Mouse (Mus musculus): ENCODE results near the gene 4930442H23Rik. TPM values are rescaled to one million over a fixed set of nuclear protein-coding genes. Genes with fewer than 3 reads are reported as not detected.
A peak's percentile ranks its signal among the peaks of the same experiment; 100 is the strongest.

Gene 4930442H23Rik
- total and polyA plus RNA-seq, 2 experiments from 2014 or later, result not detected

DNA sequence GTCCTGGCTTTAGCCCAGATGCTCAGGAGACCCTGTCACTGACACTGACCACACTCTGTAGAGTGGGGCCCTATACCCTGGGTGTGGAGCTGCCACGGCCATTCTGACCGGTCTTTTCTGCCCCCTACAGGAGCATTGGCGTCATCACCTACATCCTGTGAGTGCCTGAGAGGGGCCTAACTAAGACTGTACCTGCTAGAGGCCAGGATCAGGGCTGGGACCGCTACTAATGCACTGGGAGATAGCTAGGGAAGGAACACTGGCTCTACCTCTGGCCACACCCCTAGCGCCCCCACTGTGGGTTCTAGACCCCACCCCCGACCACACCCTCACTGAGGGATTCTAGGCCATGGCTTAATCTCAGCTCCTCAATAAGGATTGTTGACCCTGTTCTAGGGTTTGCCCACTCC, 7.3 kb upstream of the 4930442H23Rik start:
- Histone ChIP-seq H3K4me1 (ENCODE audit: insufficient read depth, low read length) (peaks cover 4% of the 10 kb centered on the region), H3K4me2 (ENCODE audit: low read depth, low read length, poor library complexity, severe bottlenecking) (no peak overlapping the region), H3K9ac (replicated peaks; ENCODE audit: low read length, poor library complexity, severe bottlenecking) (no peak overlapping the region), H3K36me3 (ENCODE audit: insufficient read depth, low read length) (peaks cover 16% of the 10 kb centered on the region), H3K27ac (ENCODE audit: low read depth, low read length) (no peak overlapping the region), H3K27me3 (ENCODE audit: insufficient read depth, low read length) (peaks cover 11% of the 10 kb centered on the region), H3K9me3 (ENCODE audit: low read length) (no peaks in the 10 kb centered on the region), H3K4me3 (ENCODE audit: low read depth, low read length) (no peak overlapping the region)
- peak; percentile 43 for TF ChIP-seq CTCF (IDR thresholded peaks at IDR 0.05)
- DNase-seq (ENCODE audit: low spot score) (no peak), ATAC-seq (ENCODE audit: low FRiP score) (no peak)
- 80% methylated on average over 6 of the region's 6 CpGs for WGBS

- Histone ChIP-seq H3K36me3 (ENCODE audit: insufficient read depth, low read length) (peaks cover 16% of the 10 kb centered on the region), H3K4me3 (ENCODE audit: low read depth, low read length) (no peak overlapping the region), H3K27me3 (ENCODE audit: insufficient read depth, low read length) (peaks cover 5% of the 10 kb centered on the region), H3K9me3 (ENCODE audit: low read length) (no peaks in the 10 kb centered on the region), H3K4me1 (ENCODE audit: insufficient read depth, low read length) (peaks cover 4% of the 10 kb centered on the region), H3K9ac (replicated peaks; ENCODE audit: low read length, poor library complexity, severe bottlenecking) (no peak overlapping the region), H3K27ac (ENCODE audit: low read depth, low read length) (no peak overlapping the region), H3K4me2 (ENCODE audit: low read depth, low read length, poor library complexity, severe bottlenecking) (no peak overlapping the region)
- 71% methylated on average over 30 of the region's 31 CpGs for WGBS
- no peak for DNase-seq (ENCODE audit: low spot score)
- peak; percentile 62 for TF ChIP-seq CTCF (IDR thresholded peaks at IDR 0.05)
- ATAC-seq (ENCODE audit: low FRiP score), result no peak
Observed at GRCm38 (mm10) chr10:81190236-81190911, 6.7 kb upstream of the 4930442H23Rik start.

DNA sequence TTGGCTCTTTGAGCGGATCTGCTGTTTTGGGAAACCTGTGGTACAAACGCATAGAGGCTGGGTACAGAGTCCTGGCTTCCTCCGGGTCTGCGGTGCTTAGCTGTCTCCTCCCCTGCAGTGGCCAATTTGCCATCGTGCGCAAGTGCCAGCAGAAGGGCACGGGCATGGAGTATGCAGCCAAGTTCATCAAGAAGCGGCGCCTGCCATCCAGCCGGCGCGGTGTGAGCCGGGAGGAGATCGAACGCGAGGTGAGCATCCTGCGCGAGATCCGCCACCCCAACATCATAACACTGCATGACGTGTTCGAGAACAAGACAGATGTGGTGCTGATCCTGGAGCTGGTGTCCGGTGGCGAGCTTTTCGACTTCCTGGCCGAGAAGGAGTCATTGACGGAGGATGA, 6.2 kb upstream of the 4930442H23Rik start:
- no peak overlapping the region for H3K27ac ChIP-seq (ENCODE audit: low read depth, low read length)
- peaks cover 16% of the 10 kb centered on the region for H3K36me3 ChIP-seq (ENCODE audit: insufficient read depth, low read length)
- ATAC-seq (ENCODE audit: low FRiP score) (no peak), DNase-seq (ENCODE audit: low spot score) (no peak)
- 82% methylated on average over 26 of the region's 26 CpGs for WGBS
- no peaks in the 10 kb centered on the region for H3K27me3 ChIP-seq (ENCODE audit: insufficient read depth, low read length)
- H3K4me1 ChIP-seq (ENCODE audit: insufficient read depth, low read length), result peaks cover 4% of the 10 kb centered on the region
- H3K9ac ChIP-seq (replicated peaks; ENCODE audit: low read length, poor library complexity, severe bottlenecking), result no peak overlapping the region
- TF ChIP-seq CTCF (IDR thresholded peaks at IDR 0.05), result no peak
- H3K9me3 ChIP-seq (ENCODE audit: low read length), result no peaks in the 10 kb centered on the region
- no peak overlapping the region for H3K4me3 ChIP-seq (ENCODE audit: low read depth, low read length)
- no peak overlapping the region for H3K4me2 ChIP-seq (ENCODE audit: low read depth, low read length, poor library complexity, severe bottlenecking)

- ATAC-seq (ENCODE audit: low FRiP score) (no peak), DNase-seq (ENCODE audit: low spot score) (no peak)
- Histone ChIP-seq H3K9ac (replicated peaks; ENCODE audit: low read length, poor library complexity, severe bottlenecking) (no peak overlapping the region), H3K4me2 (ENCODE audit: low read depth, low read length, poor library complexity, severe bottlenecking) (no peak overlapping the region), H3K27ac (ENCODE audit: low read depth, low read length) (no peak overlapping the region), H3K27me3 (ENCODE audit: insufficient read depth, low read length) (no peaks in the 10 kb centered on the region), H3K4me1 (ENCODE audit: insufficient read depth, low read length) (peaks cover 7% of the 10 kb centered on the region), H3K4me3 (ENCODE audit: low read depth, low read length) (no peak overlapping the region), H3K36me3 (ENCODE audit: insufficient read depth, low read length) (peaks cover 23% of the 10 kb centered on the region), H3K9me3 (ENCODE audit: low read length) (no peaks in the 10 kb centered on the region)
- TF ChIP-seq CTCF (IDR thresholded peaks at IDR 0.05), result no peak
- 95% methylated on average over 9 of the region's 9 CpGs for WGBS
Observed at GRCm38 (mm10) chr10:81187161-81187560, 3.5 kb upstream of the 4930442H23Rik start.

GRCm38 (mm10) chr10:81184765-81185164, 1.1 kb upstream of the 4930442H23Rik start:
- Histone ChIP-seq H3K4me3 (ENCODE audit: low read depth, low read length) (no peak overlapping the region), H3K9ac (replicated peaks; ENCODE audit: low read length, poor library complexity, severe bottlenecking) (no peak overlapping the region), H3K27ac (ENCODE audit: low read depth, low read length) (no peak overlapping the region), H3K36me3 (ENCODE audit: insufficient read depth, low read length) (peaks cover 33% of the 10 kb centered on the region), H3K4me1 (ENCODE audit: insufficient read depth, low read length) (peaks cover 3% of the 10 kb centered on the region; the same call in 1 of the 2 replicates), H3K4me2 (ENCODE audit: low read depth, low read length, poor library complexity, severe bottlenecking) (no peak overlapping the region), H3K27me3 (ENCODE audit: insufficient read depth, low read length) (no peaks in the 10 kb centered on the region), H3K9me3 (ENCODE audit: low read length) (no peaks in the 10 kb centered on the region)
- DNase-seq (ENCODE audit: low spot score), result no peak
- no peak for ATAC-seq (ENCODE audit: low FRiP score)
- no peak for TF ChIP-seq CTCF (IDR thresholded peaks at IDR 0.05)
- WGBS, result 69% methylated on average over 4 of the region's 4 CpGs

Data from midbrain, postnatal 0 days (tissue).